8 mouse cellular contexts compared by ENCODE assay signal in the genomic region with DNA sequence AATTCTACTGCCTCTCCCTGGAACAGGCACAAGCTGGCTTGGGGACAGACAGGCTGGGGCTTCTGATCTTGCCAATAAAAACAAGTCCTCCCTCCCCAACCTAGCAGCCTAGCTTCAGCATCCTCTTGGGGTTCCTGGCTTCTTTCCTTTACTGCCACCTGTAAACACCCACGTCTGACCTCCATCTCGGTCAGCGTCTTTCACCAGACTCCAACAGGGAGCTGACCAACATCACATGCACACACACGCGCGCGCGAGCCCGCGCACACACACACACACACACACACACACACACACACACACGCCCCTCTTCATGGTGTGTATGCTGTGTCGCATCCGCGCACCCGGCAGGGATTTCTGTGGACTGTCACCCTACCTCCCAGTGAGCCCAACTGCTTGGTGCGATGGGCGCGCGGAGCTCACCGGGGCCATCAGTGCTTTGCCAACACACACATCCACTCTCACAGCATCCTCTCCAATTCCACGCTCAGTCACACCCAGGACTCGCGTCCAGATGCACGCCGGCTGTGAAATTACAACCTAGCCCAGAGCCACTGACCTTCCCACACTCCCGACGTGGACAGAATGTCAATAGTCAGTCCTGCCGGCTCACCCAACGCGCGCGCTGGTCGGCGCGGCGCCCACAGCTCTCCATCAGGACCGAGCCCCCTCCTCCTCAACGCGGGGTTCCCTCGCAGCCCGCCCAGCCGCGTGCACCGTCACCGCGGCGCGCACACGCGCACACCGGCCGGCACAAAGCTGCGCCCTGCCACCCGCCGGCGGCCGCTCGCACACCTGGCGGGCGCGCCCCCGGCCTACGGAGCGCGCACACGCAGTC. TPM values are rescaled to one million over a fixed set of nuclear protein-coding genes. Genes with fewer than 3 reads are reported as not detected.
DNase-seq lines count a peak whose midpoint lies in the region; ATAC-seq lines count a peak whose summit lies in the region.

No protein-coding gene starts in this region.

- no peaks in the 10 kb centered on the region for H3K36me3 ChIP-seq in limb, embryonic 12.5 days

- 4% methylated on average over 66 of the region's 66 CpGs for WGBS in limb, embryonic 12.5 days

- H3K4me3 ChIP-seq in limb, embryonic 12.5 days (replicated peaks), result peak overlapping the region; percentile 46

- peak; percentile 57; the same call in 1 of the 2 replicates for ATAC-seq in cerebellum, adult (ENCODE audit: insufficient number of reproducible peaks, low FRiP score, low TSS enrichment)
- no peak for ATAC-seq in limb, embryonic 12.5 days (ENCODE audit: insufficient number of reproducible peaks, insufficient read depth, low FRiP score, low TSS enrichment, low read depth)

- H3K4me1 ChIP-seq in limb, embryonic 12.5 days (replicated peaks), result peaks cover 9% of the 10 kb centered on the region

- H3K4me2 ChIP-seq in limb, embryonic 12.5 days, result peak overlapping the region; percentile 77

- H3K9me3 ChIP-seq in limb, embryonic 12.5 days, result no peaks in the 10 kb centered on the region

- H3K27ac ChIP-seq in limb, embryonic 12.5 days, result no peak overlapping the region

- 0 out of 2 replicates have a peak overlapping the region, but pooled peaks have one; percentile 12 for H3K9ac ChIP-seq in limb, embryonic 12.5 days (replicated peaks)

- DNase-seq in embryo, embryonic 11 days, result peak; percentile 49
- DNase-seq in embryo, embryonic 10 days (ENCODE audit: low spot score), result no peak
- DNase-seq in frontal cortex, postnatal 10 days (ENCODE audit: low spot score in 2 of 2), result peak; percentile 34 to 64
- DNase-seq in right cerebral cortex, postnatal 14 days, result peak; percentile 71
- no peak for DNase-seq in MN1 (ENCODE audit: low spot score)
- DNase-seq in lung, postnatal 14 days, result no peak

- H3K27me3 ChIP-seq in limb, embryonic 12.5 days, result peaks cover 93% of the 10 kb centered on the region

RNA-seq across cellular contexts. Expression of a gene that starts 21.1 kb away (rescaled TPM):
- 1.1 TPM in 2 replicates for polyA plus RNA-seq in limb, embryonic 12.5 days (2016; fragmentation: Nextera tagmentation; extraction: Ambion mirVana)

RNA-seq across cellular contexts. Expression of a gene that starts 29.8 kb away (rescaled TPM):
- 0.58 and 0.84 TPM in 2 replicates for polyA plus RNA-seq in limb, embryonic 12.5 days (2016; fragmentation: Nextera tagmentation; extraction: Ambion mirVana)

RNA-seq across cellular contexts. Expression of a gene that starts 59.7 kb away (rescaled TPM):
- 22.5 and 25.7 TPM in 2 replicates for polyA plus RNA-seq in limb, embryonic 12.5 days (2016; fragmentation: Nextera tagmentation; extraction: Ambion mirVana)

Comparison
In these comparisons a context has a peak if more than half of its experiments do, and no peak if none do; other contexts are left out.
1. DNase-seq: peak in embryo, embryonic 11 days (single experiment), frontal cortex, postnatal 10 days (2 of 2) and right cerebral cortex, postnatal 14 days (single experiment); none in embryo, embryonic 10 days (single experiment), MN1 (single experiment) and lung, postnatal 14 days (single experiment).